Mouse (Mus musculus): ENCODE data around the gene Olfr1262. TPM values are rescaled to one million over a fixed set of nuclear protein-coding genes. Genes with fewer than 3 reads are reported as not detected.

The Olfr1262 gene
- not detected in 2 replicates for polyA plus RNA-seq (2015; fragmentation: Nextera tagmentation; extraction: Ambion mirVana)

DNA sequence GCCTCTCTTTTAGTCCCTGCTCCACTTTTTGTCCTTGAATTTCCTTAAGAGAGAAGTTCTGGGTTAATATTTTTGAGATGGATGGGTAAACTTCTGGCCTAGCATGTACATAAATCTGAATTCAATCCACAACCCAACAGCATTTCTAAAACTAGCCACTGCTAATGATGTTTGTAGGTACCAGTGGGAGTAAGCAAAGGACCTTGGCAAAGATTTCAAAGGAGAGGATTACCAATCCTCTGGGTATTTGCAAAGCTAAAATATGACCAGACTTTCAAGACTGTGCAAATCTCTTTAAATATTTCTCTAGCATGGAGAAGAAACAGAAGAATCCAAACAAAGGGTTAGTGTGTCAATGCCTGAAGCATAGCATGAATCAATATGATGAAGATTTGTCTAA is at the start of gene Olfr1262:
TSS of gene Olfr1262 (plus strand) at position 301 of the 400 bp plus-strand sequence.
- H3K36me3 ChIP-seq = no peaks in the 10 kb centered on the region
- H3K4me1 ChIP-seq (replicated peaks) = no peaks in the 10 kb centered on the region
- no peaks in the 10 kb centered on the region for H3K9me3 ChIP-seq
- no peaks in the 10 kb centered on the region for H3K27me3 ChIP-seq
- H3K27ac ChIP-seq (replicated peaks) = no peak within 1 kb of the TSS
- no peak for ATAC-seq (ENCODE audit: low read depth)
- H3K4me3 ChIP-seq = no peak within 1 kb of the TSS
- no peak within 1 kb of the TSS for H3K9ac ChIP-seq
- H3K4me2 ChIP-seq = no peak within 1 kb of the TSS

DNA sequence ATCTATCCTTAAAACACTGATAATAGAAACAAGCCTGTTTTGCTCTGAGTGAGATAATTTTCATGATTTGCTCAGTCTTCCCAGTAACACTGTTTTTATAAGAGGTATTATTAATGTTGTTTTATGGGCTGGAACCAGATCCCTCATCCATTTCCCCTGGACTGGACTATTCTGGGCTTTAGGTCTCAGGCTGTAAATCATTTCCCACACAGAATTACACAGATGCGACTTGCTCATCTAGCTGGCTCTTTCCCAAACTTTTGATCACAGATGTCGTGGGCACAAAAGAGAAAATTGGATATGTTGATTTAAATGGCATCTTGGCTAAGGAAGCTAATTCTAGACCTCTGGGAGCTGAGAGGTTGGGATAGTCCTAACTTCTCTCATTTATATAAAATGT is 25.8 kb upstream of the Olfr1262 start, which contains the start of gene Olfr1260:
TSS of gene Olfr1260 (plus strand) at position 157 of the 400 bp plus-strand sequence.
- no peak for ATAC-seq (ENCODE audit: low read depth)
- H3K9ac ChIP-seq = no peak within 1 kb of the TSS
- no peak within 1 kb of the TSS for H3K27ac ChIP-seq (replicated peaks)
- no peaks in the 10 kb centered on the region for H3K36me3 ChIP-seq
- no peak within 1 kb of the TSS for H3K4me3 ChIP-seq
- H3K27me3 ChIP-seq = no peaks in the 10 kb centered on the region
- WGBS = 51% methylated on average over 2 of the region's 2 CpGs
- H3K9me3 ChIP-seq = no peaks in the 10 kb centered on the region
- H3K4me1 ChIP-seq (replicated peaks) = no peaks in the 10 kb centered on the region
- no peak within 1 kb of the TSS for H3K4me2 ChIP-seq

DNA sequence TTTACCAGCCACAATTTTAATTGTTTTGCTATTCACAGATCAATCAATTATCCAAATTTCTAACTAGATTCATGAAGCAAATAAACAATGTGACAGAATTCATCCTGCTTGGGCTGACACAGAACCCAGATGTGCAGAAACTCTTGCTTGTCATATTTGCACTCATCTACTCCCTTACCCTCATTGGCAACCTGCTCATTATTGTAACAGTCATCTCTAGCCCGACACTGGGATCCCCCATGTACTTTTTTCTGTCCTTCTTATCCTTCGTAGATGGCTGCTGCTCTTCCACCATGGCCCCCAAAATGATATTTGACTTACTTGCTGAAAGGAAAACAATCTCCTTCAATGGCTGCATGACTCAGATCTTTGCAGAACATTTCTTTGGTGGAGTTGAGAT is 22.2 kb upstream of the Olfr1262 start:
- no peak overlapping the region for H3K4me2 ChIP-seq
- no peak overlapping the region for H3K9ac ChIP-seq
- no peaks in the 10 kb centered on the region for H3K9me3 ChIP-seq
- H3K27ac ChIP-seq (replicated peaks) = no peak overlapping the region
- no peak overlapping the region for H3K4me3 ChIP-seq
- ATAC-seq (ENCODE audit: low read depth) = no peak
- no peaks in the 10 kb centered on the region for H3K4me1 ChIP-seq (replicated peaks)
- H3K27me3 ChIP-seq = no peaks in the 10 kb centered on the region
- WGBS = 88% methylated on average over 2 of the region's 2 CpGs
- no peaks in the 10 kb centered on the region for H3K36me3 ChIP-seq

DNA sequence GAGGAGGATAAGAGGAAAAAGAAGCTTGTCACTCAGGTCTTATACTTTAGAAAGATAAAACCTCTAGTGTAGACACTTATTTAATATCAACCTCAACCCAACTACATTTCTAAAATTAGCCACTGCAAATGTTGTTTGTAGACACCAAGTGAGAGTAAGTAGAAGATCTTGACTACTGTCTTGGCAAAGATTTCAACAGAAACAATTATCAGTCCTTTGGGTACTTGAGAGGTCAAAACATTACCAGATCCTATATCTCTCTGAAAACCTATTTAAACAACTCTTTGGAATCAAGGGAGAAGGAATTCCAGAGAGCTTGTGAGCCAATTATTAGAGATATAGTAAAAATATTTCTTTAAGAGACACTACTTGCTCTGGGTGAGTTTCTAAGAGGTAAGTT is 9.0 kb upstream of the Olfr1262 start, which contains the start of gene Olfr1261:
TSS of gene Olfr1261 (plus strand) at position 301 of the 400 bp plus-strand sequence.
- H3K9ac ChIP-seq = no peak within 1 kb of the TSS
- no peaks in the 10 kb centered on the region for H3K4me1 ChIP-seq (replicated peaks)
- no peak within 1 kb of the TSS for H3K4me2 ChIP-seq
- H3K9me3 ChIP-seq = no peaks in the 10 kb centered on the region
- no peak within 1 kb of the TSS for H3K27ac ChIP-seq (replicated peaks)
- H3K4me3 ChIP-seq = no peak within 1 kb of the TSS
- no peaks in the 10 kb centered on the region for H3K36me3 ChIP-seq
- no peaks in the 10 kb centered on the region for H3K27me3 ChIP-seq
- ATAC-seq (ENCODE audit: low read depth) = no peak

DNA sequence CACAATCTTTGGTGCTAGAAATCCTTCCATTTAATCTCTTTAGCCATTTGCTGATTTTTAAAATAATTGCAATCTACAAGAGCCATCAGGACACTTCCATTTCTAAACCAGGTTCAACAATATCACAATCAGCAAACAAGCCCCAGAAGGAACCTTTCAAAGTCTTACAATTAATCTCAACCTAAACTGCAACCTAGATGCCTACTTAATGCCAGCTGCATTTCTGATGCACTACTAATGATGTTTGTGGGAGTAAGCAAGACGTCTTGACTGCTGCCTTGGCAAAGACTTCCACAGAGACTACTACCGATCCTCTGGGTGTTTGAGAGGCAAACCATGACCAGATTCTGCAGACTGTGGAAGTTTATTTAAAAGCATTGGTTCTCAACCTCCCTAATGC is 11.9 kb downstream of the Olfr1262 start, which contains the start of gene Olfr1263:
TSS of gene Olfr1263 (plus strand) at position 301 of the 400 bp plus-strand sequence.
- H3K9me3 ChIP-seq = no peaks in the 10 kb centered on the region
- H3K36me3 ChIP-seq = no peaks in the 10 kb centered on the region
- H3K4me2 ChIP-seq = no peak within 1 kb of the TSS
- 85% methylated on average over 2 of the region's 2 CpGs for WGBS
- no peak for ATAC-seq (ENCODE audit: low read depth)
- H3K9ac ChIP-seq = no peak within 1 kb of the TSS
- H3K4me3 ChIP-seq = no peak within 1 kb of the TSS
- H3K27ac ChIP-seq (replicated peaks) = no peak within 1 kb of the TSS
- H3K27me3 ChIP-seq = no peaks in the 10 kb centered on the region
- no peaks in the 10 kb centered on the region for H3K4me1 ChIP-seq (replicated peaks)

DNA sequence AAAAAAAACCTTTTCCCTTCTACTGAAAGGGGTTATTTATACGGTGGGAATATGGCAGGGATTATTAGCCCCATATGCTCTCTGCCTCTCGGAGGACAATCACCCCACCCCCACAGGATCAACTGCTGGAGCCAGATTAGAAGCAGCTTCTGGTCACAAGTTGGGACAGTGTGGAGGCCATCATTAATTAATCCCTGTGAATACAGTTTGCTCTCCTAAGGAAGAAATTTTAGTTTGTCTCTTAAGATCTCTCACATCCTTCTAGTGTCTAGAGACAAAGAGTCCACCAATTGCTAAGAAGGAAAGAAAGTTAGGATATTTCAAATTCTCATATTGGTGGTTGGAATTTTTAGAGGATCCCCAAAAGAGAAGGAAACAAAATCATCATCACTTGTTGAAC is 25.5 kb downstream of the Olfr1262 start, which contains the start of gene Olfr1264:
TSS of gene Olfr1264 (minus strand) at position 101 of the 400 bp plus-strand sequence.
- H3K9me3 ChIP-seq = no peaks in the 10 kb centered on the region
- H3K4me2 ChIP-seq = no peak within 1 kb of the TSS
- H3K9ac ChIP-seq = no peak within 1 kb of the TSS
- WGBS = 74% methylated on average over 2 of the region's 2 CpGs
- no peak for ATAC-seq (ENCODE audit: low read depth)
- no peaks in the 10 kb centered on the region for H3K36me3 ChIP-seq
- no peak within 1 kb of the TSS for H3K4me3 ChIP-seq
- H3K27me3 ChIP-seq = no peaks in the 10 kb centered on the region
- H3K27ac ChIP-seq (replicated peaks) = no peak within 1 kb of the TSS
- H3K4me1 ChIP-seq (replicated peaks) = no peaks in the 10 kb centered on the region

DNA sequence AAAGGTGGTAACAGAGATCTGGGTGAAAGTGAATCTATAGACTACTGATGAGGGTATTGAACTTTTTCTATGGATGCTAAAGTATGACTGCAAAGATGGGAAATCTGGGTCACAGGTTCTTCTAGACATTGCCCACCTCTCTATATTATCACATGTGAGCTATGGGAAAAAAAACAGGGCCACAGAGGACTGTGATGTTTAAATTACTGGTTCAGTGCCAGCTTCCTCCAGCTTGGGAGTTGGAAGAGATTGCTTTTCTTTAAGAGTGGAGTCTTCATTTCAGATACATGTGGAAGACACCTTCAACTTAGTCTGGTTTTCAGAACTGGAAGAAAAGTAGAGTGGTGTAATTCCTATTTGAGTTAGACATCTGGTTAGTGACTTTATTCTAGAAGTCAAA is 35.1 kb downstream of the Olfr1262 start, which contains the start of gene Olfr1265:
TSS of gene Olfr1265 (plus strand) at position 301 of the 400 bp plus-strand sequence.
- no peak within 1 kb of the TSS for H3K9ac ChIP-seq
- H3K4me2 ChIP-seq = no peak within 1 kb of the TSS

More for the DNA sequence above, 35.1 kb downstream of the Olfr1262 start, which contains the start of gene Olfr1265:
- H3K4me1 ChIP-seq (replicated peaks) = no peaks in the 10 kb centered on the region
- no peak within 1 kb of the TSS for H3K27ac ChIP-seq (replicated peaks)
- H3K4me3 ChIP-seq = no peak within 1 kb of the TSS
- no peaks in the 10 kb centered on the region for H3K27me3 ChIP-seq
- no peaks in the 10 kb centered on the region for H3K36me3 ChIP-seq
- no peaks in the 10 kb centered on the region for H3K9me3 ChIP-seq
- no peak for ATAC-seq (ENCODE audit: low read depth)

Other genes starting within 250 kb of the Olfr1262 start
- gene Olfr1253, start 243.1 kb upstream of the Olfr1262 start, polyA plus RNA-seq (2015; fragmentation: Nextera tagmentation; extraction: Ambion mirVana) = not detected in 2 replicates
- not detected in 2 replicates for gene Olfr1254, start 206.5 kb upstream of the Olfr1262 start, polyA plus RNA-seq (2015; fragmentation: Nextera tagmentation; extraction: Ambion mirVana)
- not detected in 2 replicates for gene Olfr1255, start 188.1 kb upstream of the Olfr1262 start, polyA plus RNA-seq (2015; fragmentation: Nextera tagmentation; extraction: Ambion mirVana)
- gene Olfr1256, start 158.6 kb upstream of the Olfr1262 start, polyA plus RNA-seq (2015; fragmentation: Nextera tagmentation; extraction: Ambion mirVana) = not detected in 2 replicates
- not detected in 2 replicates for gene Olfr48, start 151.9 kb upstream of the Olfr1262 start, polyA plus RNA-seq (2015; fragmentation: Nextera tagmentation; extraction: Ambion mirVana)
- not detected in 2 replicates for gene Olfr1257, start 121.7 kb upstream of the Olfr1262 start, polyA plus RNA-seq (2015; fragmentation: Nextera tagmentation; extraction: Ambion mirVana)
- gene Olfr1258, start 72.8 kb upstream of the Olfr1262 start, polyA plus RNA-seq (2015; fragmentation: Nextera tagmentation; extraction: Ambion mirVana) = not detected in 2 replicates
- not detected in 2 replicates for gene Olfr1259, start 51.5 kb upstream of the Olfr1262 start, polyA plus RNA-seq (2015; fragmentation: Nextera tagmentation; extraction: Ambion mirVana)
- gene Olfr1260, start 25.8 kb upstream of the Olfr1262 start, polyA plus RNA-seq (2015; fragmentation: Nextera tagmentation; extraction: Ambion mirVana) = not detected in 2 replicates
- not detected in 2 replicates for gene Olfr1261, start 8.9 kb upstream of the Olfr1262 start, polyA plus RNA-seq (2015; fragmentation: Nextera tagmentation; extraction: Ambion mirVana)
- gene Olfr1263, start 12.0 kb downstream of the Olfr1262 start, polyA plus RNA-seq (2015; fragmentation: Nextera tagmentation; extraction: Ambion mirVana) = not detected in 2 replicates
- not detected in 2 replicates for gene Olfr1264, start 25.4 kb downstream of the Olfr1262 start, polyA plus RNA-seq (2015; fragmentation: Nextera tagmentation; extraction: Ambion mirVana)
- not detected in 2 replicates for gene Olfr1265, start 35.2 kb downstream of the Olfr1262 start, polyA plus RNA-seq (2015; fragmentation: Nextera tagmentation; extraction: Ambion mirVana)
- gene Olfr140, start 63.4 kb downstream of the Olfr1262 start, polyA plus RNA-seq (2015; fragmentation: Nextera tagmentation; extraction: Ambion mirVana) = not detected in 2 replicates
- gene Olfr1269, start 121.3 kb downstream of the Olfr1262 start, polyA plus RNA-seq (2015; fragmentation: Nextera tagmentation; extraction: Ambion mirVana) = not detected in 2 replicates
- gene Olfr32, start 142.2 kb downstream of the Olfr1262 start, polyA plus RNA-seq (2015; fragmentation: Nextera tagmentation; extraction: Ambion mirVana) = not detected in 2 replicates
- not detected in 2 replicates for gene Olfr1270, start 152.9 kb downstream of the Olfr1262 start, polyA plus RNA-seq (2015; fragmentation: Nextera tagmentation; extraction: Ambion mirVana)
- gene Olfr1506, start 224.3 kb downstream of the Olfr1262 start, polyA plus RNA-seq (2015; fragmentation: Nextera tagmentation; extraction: Ambion mirVana) = not detected in 2 replicates

Data from neural tube, embryonic 13.5 days (tissue).